Mouse (Mus musculus) intestine, embryonic 15.5 days (tissue): ENCODE results near the gene Arhgap20. TPM values are rescaled to one million over a fixed set of nuclear protein-coding genes. Genes with fewer than 3 reads are reported as not detected.

Experiments
- ATAC-seq: fragments of 200-750 bp; cut with Nextera tagmentation; 2 replicates; pipeline ENCODE4 v1.8.0; 2017; ENCODE audit warnings: moderate TSS enrichment, moderate library complexity
- H3K27ac ChIP-seq: fragments of 300-500 bp; sonication (generic); 2 replicates; pipeline ENCODE4 v1.5.1; 2015; ENCODE audit warnings: mild to moderate bottlenecking, inconsistent platforms
- H3K27me3 ChIP-seq: fragments of 300-500 bp; sonication (generic); replicated peaks from 2 replicates; pipeline ENCODE4 v1.6.1; 2015; ENCODE audit warnings: inconsistent platforms
- H3K36me3 ChIP-seq: fragments of 300-500 bp; sonication (generic); 2 replicates; pipeline ENCODE4 v1.6.1; 2015; ENCODE audit warnings: inconsistent platforms
- H3K4me1 ChIP-seq: fragments of 300-500 bp; sonication (generic); replicated peaks from 2 replicates; pipeline ENCODE4 v1.6.1; 2015; ENCODE audit warnings: inconsistent platforms
- H3K4me2 ChIP-seq: fragments of 300-500 bp; sonication (generic); replicated peaks from 2 replicates; pipeline ENCODE4 v1.6.1; 2015; ENCODE audit warnings: mild to moderate bottlenecking, inconsistent platforms
- H3K4me3 ChIP-seq: fragments of 300-500 bp; sonication (generic); replicated peaks from 2 replicates; pipeline ENCODE4 v1.5.1; 2015; ENCODE audit warnings: inconsistent platforms
- H3K9ac ChIP-seq: fragments of 300-500 bp; sonication (generic); 2 replicates; pipeline ENCODE4 v1.6.1; 2015; ENCODE audit warnings: inconsistent platforms
- H3K9me3 ChIP-seq: fragments of 300-500 bp; sonication (generic); 2 replicates; pipeline ENCODE4 v1.6.1; 2016; ENCODE audit warnings: inconsistent platforms
- WGBS: fragments of 180-500 bp; shearing (Covaris S2); methylation state at CpG from one replicate; pipeline ENCODE4 v1.1.7; 2015; 5-methylcytosine and 5-hydroxymethylcytosine counted together
- polyA plus RNA-seq: library from polyadenylated mRNA; unstranded; fragments of >200 nt; fragmentation: Nextera tagmentation; extraction: Ambion mirVana; gene quantifications from 2 replicates; pipeline ENCODE4 v1.2.1, GENCODE M21; 2015

The Arhgap20 gene
- polyA plus RNA-seq, 1 experiment from 2014 or later, result 2.8 TPM

- WGBS, result 91% methylated on average over 7 of the region's 7 CpGs
- no peak overlapping the region for H3K9ac ChIP-seq
- H3K36me3 ChIP-seq, result no peaks in the 10 kb centered on the region
- no peak for ATAC-seq
- no peak overlapping the region for H3K4me3 ChIP-seq
- no peaks in the 10 kb centered on the region for H3K4me1 ChIP-seq
- no peak overlapping the region for H3K27ac ChIP-seq
- no peak overlapping the region for H3K4me2 ChIP-seq
- H3K9me3 ChIP-seq, result no peaks in the 10 kb centered on the region
- H3K27me3 ChIP-seq, result no peaks in the 10 kb centered on the region
Observed at GRCm38 (mm10) chr9:51824516-51824915, 59.4 kb downstream of the Arhgap20 start.

GRCm38 (mm10) chr9:51831596-51831995, 66.5 kb downstream of the Arhgap20 start:
- Histone ChIP-seq H3K4me3 (no peak overlapping the region), H3K9me3 (no peaks in the 10 kb centered on the region), H3K4me2 (no peak overlapping the region), H3K27me3 (no peaks in the 10 kb centered on the region), H3K36me3 (no peaks in the 10 kb centered on the region), H3K27ac (no peak overlapping the region), H3K9ac (no peak overlapping the region), H3K4me1 (no peaks in the 10 kb centered on the region)
- no peak for ATAC-seq
- WGBS, result 79% methylated on average over 11 of the region's 11 CpGs

DNA sequence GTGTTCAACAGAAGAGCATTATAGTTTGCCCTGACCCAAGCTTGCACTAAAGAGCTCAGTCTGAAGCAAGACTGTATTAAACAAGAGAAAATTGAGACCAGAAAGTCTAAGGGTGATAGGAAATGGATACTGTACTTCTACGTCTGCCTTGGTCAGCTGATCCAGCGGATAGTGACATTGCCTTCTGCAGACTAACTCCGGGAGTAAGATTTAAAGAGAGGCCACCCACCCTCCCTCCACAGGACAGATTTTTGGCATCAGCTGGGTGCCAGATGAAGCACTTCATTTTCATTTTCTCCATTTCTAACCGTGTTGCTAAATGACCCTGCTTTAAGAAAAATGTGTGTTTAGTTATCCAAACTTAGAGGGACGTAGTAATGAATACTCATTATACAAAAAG, 67.2 kb downstream of the Arhgap20 start:
- no peak for ATAC-seq
- H3K4me3 ChIP-seq, result no peak overlapping the region
- no peaks in the 10 kb centered on the region for H3K9me3 ChIP-seq
- H3K4me1 ChIP-seq, result no peaks in the 10 kb centered on the region
- H3K27me3 ChIP-seq, result no peaks in the 10 kb centered on the region
- no peak overlapping the region for H3K9ac ChIP-seq
- no peak overlapping the region for H3K4me2 ChIP-seq
- 54% methylated on average over 5 of the region's 5 CpGs for WGBS
- H3K36me3 ChIP-seq, result no peaks in the 10 kb centered on the region
- H3K27ac ChIP-seq, result no peak overlapping the region

DNA sequence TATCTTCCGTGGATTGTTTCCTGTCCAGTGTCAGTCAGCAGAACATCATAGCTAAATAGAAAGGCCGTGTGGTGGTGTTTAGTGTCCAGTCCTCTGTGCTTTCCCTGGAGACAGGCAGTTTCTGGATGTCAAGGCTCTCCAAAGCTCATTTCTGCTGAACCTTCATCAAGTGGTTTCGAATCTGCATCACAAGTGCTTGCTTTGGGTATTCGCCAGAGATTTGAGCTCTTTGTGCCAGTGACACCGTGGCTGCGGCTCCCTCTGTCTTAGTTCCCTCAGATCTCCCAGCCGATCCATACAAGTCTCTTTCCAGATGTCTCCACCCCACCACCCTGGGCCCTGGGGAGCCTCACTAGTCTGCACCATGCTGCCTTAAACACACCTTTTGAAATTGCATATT, 72.6 kb downstream of the Arhgap20 start:
- no peak overlapping the region for H3K4me3 ChIP-seq
- no peaks in the 10 kb centered on the region for H3K36me3 ChIP-seq
- no peak overlapping the region for H3K4me2 ChIP-seq
- H3K4me1 ChIP-seq, result no peaks in the 10 kb centered on the region
- no peak overlapping the region for H3K27ac ChIP-seq
- 85% methylated on average over 7 of the region's 7 CpGs for WGBS
- no peaks in the 10 kb centered on the region for H3K27me3 ChIP-seq
- no peak overlapping the region for H3K9ac ChIP-seq
- ATAC-seq, result no peak
- H3K9me3 ChIP-seq, result no peaks in the 10 kb centered on the region

DNA sequence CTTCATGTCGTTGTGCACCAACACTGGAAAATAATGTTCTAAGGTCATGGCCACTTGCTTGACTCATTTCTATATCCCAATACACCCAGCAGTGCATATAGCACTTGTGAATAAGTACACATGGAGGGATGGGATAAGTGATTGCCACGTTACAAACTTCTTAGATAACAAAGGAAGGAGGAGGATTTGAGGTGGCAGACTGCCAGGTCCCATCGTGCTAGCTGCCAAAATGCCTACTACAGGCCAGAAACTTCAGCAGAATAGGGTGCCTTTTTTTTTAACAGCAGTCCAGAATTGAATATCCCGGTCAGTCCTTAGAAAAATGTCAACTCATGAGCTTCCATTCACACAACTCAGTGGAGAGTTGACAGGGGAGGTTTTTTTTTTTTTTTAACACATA, 78.1 kb downstream of the Arhgap20 start:
- Histone ChIP-seq H3K36me3 (no peaks in the 10 kb centered on the region), H3K9ac (no peak overlapping the region), H3K4me3 (no peak overlapping the region), H3K4me1 (no peaks in the 10 kb centered on the region), H3K27ac (no peak overlapping the region), H3K9me3 (no peaks in the 10 kb centered on the region), H3K4me2 (no peak overlapping the region), H3K27me3 (no peaks in the 10 kb centered on the region)
- 55% methylated on average over 4 of the region's 4 CpGs for WGBS
- no peak for ATAC-seq

- no peaks in the 10 kb centered on the region for H3K27me3 ChIP-seq
- no peak for ATAC-seq
- WGBS, result 90% methylated on average over 10 of the region's 10 CpGs
- H3K4me3 ChIP-seq, result no peak overlapping the region
- H3K36me3 ChIP-seq, result no peaks in the 10 kb centered on the region
- H3K9me3 ChIP-seq, result no peaks in the 10 kb centered on the region
- H3K27ac ChIP-seq, result no peak overlapping the region
- no peak overlapping the region for H3K9ac ChIP-seq
- H3K4me1 ChIP-seq, result no peaks in the 10 kb centered on the region
- no peak overlapping the region for H3K4me2 ChIP-seq
Observed at GRCm38 (mm10) chr9:51845796-51846195, 80.7 kb downstream of the Arhgap20 start.

- Histone ChIP-seq H3K4me1 (no peaks in the 10 kb centered on the region), H3K9me3 (no peaks in the 10 kb centered on the region), H3K27me3 (no peaks in the 10 kb centered on the region), H3K4me2 (no peak overlapping the region), H3K27ac (no peak overlapping the region), H3K36me3 (no peaks in the 10 kb centered on the region), H3K4me3 (no peak overlapping the region), H3K9ac (no peak overlapping the region)
- 94% methylated on average over 5 of the region's 5 CpGs for WGBS
- no peak for ATAC-seq
Observed at GRCm38 (mm10) chr9:51853772-51854171, 88.6 kb downstream of the Arhgap20 start.

DNA sequence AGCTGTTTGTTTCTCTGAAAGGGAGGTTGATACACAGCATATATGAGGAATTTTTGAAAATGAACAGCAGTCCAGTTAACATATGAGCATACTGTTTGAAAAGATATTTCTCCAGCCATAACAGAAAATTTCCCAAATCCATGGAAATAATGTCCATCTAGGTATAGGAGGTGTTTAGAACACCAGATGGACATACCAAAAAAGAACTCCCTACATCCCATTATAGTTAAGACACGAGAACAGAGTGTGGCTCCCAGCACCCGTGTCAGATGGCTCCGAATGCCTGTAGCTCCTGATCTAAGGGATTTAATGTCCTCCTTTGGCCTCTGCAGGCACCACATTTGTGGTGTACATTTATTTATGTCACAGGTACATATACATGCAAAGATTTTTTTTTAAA, 99.1 kb downstream of the Arhgap20 start:
- H3K4me2 ChIP-seq, result no peak overlapping the region
- no peak overlapping the region for H3K4me3 ChIP-seq
- no peaks in the 10 kb centered on the region for H3K36me3 ChIP-seq
- H3K9ac ChIP-seq, result no peak overlapping the region
- no peaks in the 10 kb centered on the region for H3K27me3 ChIP-seq
- WGBS, result 86% methylated on average over 3 of the region's 3 CpGs
- H3K9me3 ChIP-seq, result no peaks in the 10 kb centered on the region
- ATAC-seq, result no peak
- H3K4me1 ChIP-seq, result no peaks in the 10 kb centered on the region
- no peak overlapping the region for H3K27ac ChIP-seq

GRCm38 (mm10) chr9:51866634-51867033, 101.5 kb downstream of the Arhgap20 start:
- no peak for ATAC-seq
- H3K36me3 ChIP-seq, result no peaks in the 10 kb centered on the region
- H3K27ac ChIP-seq, result no peak overlapping the region
- WGBS, result 63% methylated on average over 4 of the region's 4 CpGs
- no peaks in the 10 kb centered on the region for H3K4me1 ChIP-seq
- no peaks in the 10 kb centered on the region for H3K9me3 ChIP-seq
- H3K4me2 ChIP-seq, result no peak overlapping the region
- no peak overlapping the region for H3K9ac ChIP-seq
- no peak overlapping the region for H3K4me3 ChIP-seq
- H3K27me3 ChIP-seq, result no peaks in the 10 kb centered on the region

GRCm38 (mm10) chr9:51869056-51869455, 103.9 kb downstream of the Arhgap20 start:
- Histone ChIP-seq H3K9me3 (no peaks in the 10 kb centered on the region), H3K27ac (no peak overlapping the region), H3K27me3 (no peaks in the 10 kb centered on the region), H3K9ac (no peak overlapping the region), H3K4me2 (no peak overlapping the region), H3K4me3 (no peak overlapping the region), H3K36me3 (no peaks in the 10 kb centered on the region), H3K4me1 (no peaks in the 10 kb centered on the region)
- ATAC-seq, result no peak
- WGBS, result 91% methylated on average over 4 of the region's 4 CpGs

- H3K9me3 ChIP-seq, result no peaks in the 10 kb centered on the region
- H3K27ac ChIP-seq, result no peak overlapping the region
- H3K36me3 ChIP-seq, result no peaks in the 10 kb centered on the region
- no peak for ATAC-seq
- no peak overlapping the region for H3K4me3 ChIP-seq
- no peak overlapping the region for H3K9ac ChIP-seq
- H3K4me1 ChIP-seq, result no peaks in the 10 kb centered on the region
- 16% methylated on average over 4 of the region's 4 CpGs for WGBS
- H3K4me2 ChIP-seq, result no peak overlapping the region
- H3K27me3 ChIP-seq, result no peaks in the 10 kb centered on the region
Observed at GRCm38 (mm10) chr9:51874348-51874747, 109.2 kb downstream of the Arhgap20 start.

DNA sequence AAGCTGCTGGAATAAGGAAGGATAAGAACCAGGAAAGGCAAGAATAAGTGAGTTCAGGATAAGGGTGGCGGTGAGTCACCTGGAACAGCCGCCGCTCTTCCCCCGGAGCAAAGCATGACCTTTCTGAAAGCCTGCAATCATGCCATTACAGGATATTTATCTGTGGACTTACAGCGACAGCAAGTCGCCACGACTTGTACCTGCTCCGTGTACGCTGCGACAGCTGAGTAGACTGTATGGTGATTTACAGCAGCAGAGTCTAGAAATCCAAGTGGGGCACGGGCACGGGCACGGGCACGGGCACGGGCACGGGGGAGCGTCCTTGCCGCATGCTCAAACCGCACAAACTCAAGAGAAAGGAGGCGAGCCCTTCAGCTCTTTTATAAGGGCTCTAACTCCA, 110.4 kb downstream of the Arhgap20 start:
- H3K27me3 ChIP-seq, result no peaks in the 10 kb centered on the region
- no peak; the same call in 1 of the 2 replicates for ATAC-seq
- H3K4me1 ChIP-seq, result no peaks in the 10 kb centered on the region
- H3K27ac ChIP-seq, result no peak overlapping the region
- H3K36me3 ChIP-seq, result no peaks in the 10 kb centered on the region
- no peaks in the 10 kb centered on the region for H3K9me3 ChIP-seq
- 60% methylated on average over 20 of the region's 20 CpGs for WGBS
- H3K9ac ChIP-seq, result no peak overlapping the region
- H3K4me2 ChIP-seq, result no peak overlapping the region
- H3K4me3 ChIP-seq, result no peak overlapping the region

GRCm38 (mm10) chr9:51881386-51881785, 116.2 kb downstream of the Arhgap20 start:
- 29% methylated on average over 4 of the region's 4 CpGs for WGBS
- H3K9me3 ChIP-seq, result no peaks in the 10 kb centered on the region
- no peaks in the 10 kb centered on the region for H3K36me3 ChIP-seq
- no peak overlapping the region for H3K27ac ChIP-seq
- H3K4me3 ChIP-seq, result no peak overlapping the region
- no peaks in the 10 kb centered on the region for H3K27me3 ChIP-seq
- H3K9ac ChIP-seq, result no peak overlapping the region
- no peak overlapping the region for H3K4me2 ChIP-seq
- ATAC-seq, result peak; percentile 58; the same call in 1 of the 2 replicates
- H3K4me1 ChIP-seq, result 0 out of 2 replicates have a peak, but pooled peaks cover 8% of the 10 kb centered on the region
